Mouse (Mus musculus) adrenal gland, postnatal 0 days (tissue): Measurements from ENCODE around the gene Herc1. TPM values are rescaled to one million over a fixed set of nuclear protein-coding genes. Genes with fewer than 3 reads are reported as not detected.

ENCODE experiments used
- polyA plus RNA-seq: library from polyadenylated mRNA; unstranded; fragments of >200 nt; fragmentation: Nextera tagmentation; extraction: Ambion mirVana; gene quantifications from 2 replicates; pipeline ENCODE4 v1.2.1, GENCODE M21; 2015

Gene Herc1
- 10.1 and 13.3 TPM in 2 replicates for polyA plus RNA-seq

DNA sequence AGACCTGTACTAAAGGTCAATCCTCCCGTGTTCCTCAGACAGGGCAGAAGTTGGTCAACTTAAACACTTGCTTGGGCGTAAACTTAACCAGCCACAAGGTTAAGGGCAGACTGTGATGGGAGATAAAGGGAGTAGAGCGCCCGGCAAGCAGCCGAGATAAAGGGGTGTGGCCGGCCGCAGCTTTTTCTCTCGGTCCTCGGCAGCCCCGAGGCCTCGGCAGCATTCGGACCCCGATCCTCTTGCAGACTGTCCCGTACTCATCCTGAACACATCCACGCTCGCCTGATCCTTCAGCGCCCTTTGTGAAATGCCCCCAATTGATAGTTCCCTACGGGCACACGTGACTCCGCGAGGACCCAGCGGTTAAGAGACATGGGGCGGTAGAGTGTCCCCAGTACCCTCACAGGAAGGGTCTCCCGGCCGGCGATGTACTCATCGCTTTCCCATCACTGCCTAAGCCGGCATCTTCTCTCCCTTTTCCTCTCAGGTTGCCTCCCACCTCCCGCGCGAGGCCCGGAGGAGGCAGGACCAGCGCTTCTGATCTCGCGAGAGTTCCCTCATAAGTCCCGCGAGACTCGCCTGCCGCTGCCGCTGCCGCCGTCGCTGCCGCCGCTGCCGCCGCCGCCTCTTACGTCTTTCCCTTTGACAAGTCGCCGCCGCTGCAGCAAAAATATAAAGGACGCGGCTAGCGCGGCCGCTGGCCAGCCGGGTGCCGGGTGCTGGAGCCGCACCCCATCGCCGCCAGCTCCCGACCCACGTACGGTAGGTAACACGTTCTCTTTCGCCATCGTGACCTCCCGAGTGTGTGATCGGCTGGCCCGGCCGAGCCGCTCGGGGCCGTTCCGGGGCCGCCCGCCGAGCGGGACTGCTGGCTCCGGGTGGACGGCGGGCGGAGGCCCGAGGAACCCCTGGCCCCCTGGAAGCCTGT, at the start of gene Herc1:
Gene Herc1 (plus strand): TSS at position 591 of the 928 bp plus-strand sequence.

GRCm38 (mm10) chr9:66514256-66514770, 164.1 kb downstream of the Herc1 start, which contains the start of gene Fbxl22:
Gene Fbxl22, minus strand, starts transcription at chr9:66514593.

Other genes with a start within 250 kb of the Herc1 start
- gene Snx1, start 223.9 kb upstream of the Herc1 start, polyA plus RNA-seq = 122 and 143 TPM in 2 replicates
- 232 and 233 TPM in 2 replicates for gene Ciao2a, start 223.8 kb upstream of the Herc1 start, polyA plus RNA-seq
- 3.7 and 8.1 TPM in 2 replicates for gene Dapk2, start 192.2 kb upstream of the Herc1 start, polyA plus RNA-seq
- 0.83 and 0.87 TPM in 2 replicates for gene Fbxl22, start 164.1 kb downstream of the Herc1 start, polyA plus RNA-seq
- 31.7 and 36.9 TPM in 2 replicates for gene Usp3, start 242.7 kb downstream of the Herc1 start, polyA plus RNA-seq